Mouse (Mus musculus): ENCODE results near the gene Klhl21.
A peak's percentile ranks its signal among the peaks of the same experiment; 100 is the strongest.

The Klhl21 gene

GRCm38 (mm10) chr4:152008622-152009075 is at the start of gene Klhl21:
Gene Klhl21, plus strand, starts transcription at chr4:152008803.
- DNase-seq = peak; percentile 96

- DNase-seq = no peak
Measured at GRCm38 (mm10) chr4:151959849-151960512, 48.6 kb upstream of the Klhl21 start.

GRCm38 (mm10) chr4:151960513-151960854 is 48.1 kb upstream of the Klhl21 start:
- no peak for DNase-seq

GRCm38 (mm10) chr4:151962817-151963216 is 45.8 kb upstream of the Klhl21 start:
- DNase-seq = no peak

GRCm38 (mm10) chr4:151968204-151968921 is 40.2 kb upstream of the Klhl21 start:
- no peak for DNase-seq

GRCm38 (mm10) chr4:151972221-151972967 is 36.2 kb upstream of the Klhl21 start:
- DNase-seq = peak; percentile 28

- peak; percentile 26 for DNase-seq
Measured at GRCm38 (mm10) chr4:151975441-151975840, 33.2 kb upstream of the Klhl21 start.

GRCm38 (mm10) chr4:151977748-151978147 is 30.9 kb upstream of the Klhl21 start:
- peak; percentile 91 for DNase-seq

- no peak for DNase-seq
Measured at GRCm38 (mm10) chr4:151980699-151981098, 27.9 kb upstream of the Klhl21 start.

GRCm38 (mm10) chr4:151981363-151981762 is 27.2 kb upstream of the Klhl21 start:
- peak; percentile 83 for DNase-seq

- DNase-seq = no peak
Measured at GRCm38 (mm10) chr4:151983043-151983442, 25.6 kb upstream of the Klhl21 start.

- no peak for DNase-seq
Measured at GRCm38 (mm10) chr4:151983560-151983959, 25.0 kb upstream of the Klhl21 start.

- no peak for DNase-seq
Measured at GRCm38 (mm10) chr4:151985886-151986285, 22.7 kb upstream of the Klhl21 start.

- no peak for DNase-seq
Measured at GRCm38 (mm10) chr4:151986650-151987049, 22.0 kb upstream of the Klhl21 start.

GRCm38 (mm10) chr4:151988014-151988341 is 20.6 kb upstream of the Klhl21 start:
- DNase-seq = no peak

GRCm38 (mm10) chr4:151988342-151989109 is 20.1 kb upstream of the Klhl21 start, which contains the start of gene Thap3:
Gene Thap3, minus strand, starts transcription at chr4:151988997.
- peak; percentile 83 for DNase-seq

GRCm38 (mm10) chr4:151989110-151989488 is 19.5 kb upstream of the Klhl21 start:
- no peak for DNase-seq

GRCm38 (mm10) chr4:151992091-151992490 is 16.5 kb upstream of the Klhl21 start:
- no peak for DNase-seq

GRCm38 (mm10) chr4:151993035-151993434 is 15.6 kb upstream of the Klhl21 start:
- DNase-seq = no peak

GRCm38 (mm10) chr4:151994228-151995171 is 14.1 kb upstream of the Klhl21 start:
- DNase-seq = no peak

GRCm38 (mm10) chr4:151995371-151996172 is 13.0 kb upstream of the Klhl21 start:
- no peak for DNase-seq
